Mouse (Mus musculus) midbrain, embryonic 10.5 days (tissue): ENCODE measurements around the gene Acbd5. TPM values are rescaled to one million over a fixed set of nuclear protein-coding genes. Genes with fewer than 3 reads are reported as not detected.

Experiments used
- DNase-seq: peaks from one replicate; pipeline ENCODE4 v3.0.0-alpha.2; 2017; ENCODE audit warnings: low spot score
- H3K27ac ChIP-seq: fragments of 300-500 bp; sonication (generic); replicated peaks from 2 replicates; pipeline ENCODE4 v1.5.1; 2016; ENCODE audit warnings: mild to moderate bottlenecking
- H3K27me3 ChIP-seq: fragments of 300-500 bp; sonication (generic); 2 replicates; pipeline ENCODE4 v1.6.1; 2016; ENCODE audit warnings: low read depth, mild to moderate bottlenecking; ENCODE audit not compliant: poor library complexity, severe bottlenecking
- H3K36me3 ChIP-seq: fragments of 300-500 bp; sonication (generic); 2 replicates; pipeline ENCODE4 v1.6.1; 2016; ENCODE audit warnings: mild to moderate bottlenecking, moderate library complexity
- H3K4me1 ChIP-seq: fragments of 300-500 bp; sonication (generic); 2 replicates; pipeline ENCODE4 v1.6.1; 2016
- H3K4me3 ChIP-seq: fragments of 300-500 bp; sonication (generic); 2 replicates; pipeline ENCODE4 v1.5.1; 2016; ENCODE audit warnings: mild to moderate bottlenecking, moderate library complexity
- H3K9me3 ChIP-seq: fragments of 300-500 bp; sonication (generic); replicated peaks from 2 replicates; pipeline ENCODE4 v1.6.1; 2016; ENCODE audit warnings: mild to moderate bottlenecking
- WGBS: fragments of 180-500 bp; shearing (Covaris S2); methylation state at CpG from one replicate; pipeline ENCODE4 v1.1.7; 2016; 5-methylcytosine and 5-hydroxymethylcytosine counted together
- polyA plus RNA-seq: library from polyadenylated mRNA; unstranded; fragments of >200 nt; fragmentation: Nextera tagmentation; extraction: Ambion mirVana; gene quantifications from 2 replicates; pipeline ENCODE4 v1.2.1, GENCODE M21; 2016

The Acbd5 gene
- polyA plus RNA-seq = 29.6 and 41.3 TPM in 2 replicates

DNA sequence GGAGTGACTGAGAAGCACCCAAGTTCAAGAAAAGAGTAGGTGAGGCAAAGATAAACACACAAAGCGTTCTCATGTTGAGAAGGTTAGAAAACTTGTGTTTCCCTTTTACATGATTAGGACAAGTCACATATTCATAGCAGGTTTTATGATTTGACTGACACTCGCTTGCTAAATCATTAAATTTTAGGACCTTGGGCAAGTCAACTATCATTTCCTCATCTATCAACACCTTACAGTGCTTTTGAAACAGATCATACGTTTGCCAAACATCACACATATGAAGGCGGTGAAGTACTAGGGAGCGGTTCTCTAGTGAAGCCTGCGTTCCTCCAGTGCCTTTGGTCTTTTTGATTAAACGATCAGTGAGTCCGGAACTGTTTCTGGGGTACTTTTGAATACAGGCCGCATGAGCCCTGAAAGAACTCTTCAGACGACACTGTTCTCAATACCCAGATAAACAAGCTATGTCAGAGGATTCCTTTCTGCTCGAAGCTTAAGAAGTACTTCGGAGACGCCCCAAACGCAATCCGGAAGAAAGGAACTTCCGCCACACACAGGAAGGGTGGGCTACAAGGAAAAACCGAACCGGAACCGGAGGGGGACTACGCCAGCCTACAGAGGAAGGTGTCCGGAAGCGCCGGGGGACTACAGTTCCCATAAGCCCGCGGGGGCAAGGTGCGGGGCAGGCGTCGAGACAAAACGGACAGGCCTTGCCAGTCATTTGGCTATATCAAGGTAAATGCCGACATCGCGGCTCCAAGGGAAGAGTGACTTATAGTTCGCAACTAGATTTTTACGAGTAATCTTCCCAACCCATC, at the start of gene Acbd5:
Gene Acbd5 (plus strand): TSS at position 616 of the 818 bp plus-strand sequence.
- no peaks in the 10 kb centered on the region for H3K9me3 ChIP-seq
- DNase-seq = peak; percentile 94
- H3K4me1 ChIP-seq = peaks cover 12% of the 10 kb centered on the region
- H3K27me3 ChIP-seq = no peaks in the 10 kb centered on the region
- H3K36me3 ChIP-seq = peaks cover 9% of the 10 kb centered on the region; the same call in 1 of the 2 replicates
- WGBS = 3% methylated on average over 34 of the region's 34 CpGs
- H3K27ac ChIP-seq = peak within 1 kb of the TSS; percentile 91
- H3K4me3 ChIP-seq = peak within 1 kb of the TSS; percentile 79

DNA sequence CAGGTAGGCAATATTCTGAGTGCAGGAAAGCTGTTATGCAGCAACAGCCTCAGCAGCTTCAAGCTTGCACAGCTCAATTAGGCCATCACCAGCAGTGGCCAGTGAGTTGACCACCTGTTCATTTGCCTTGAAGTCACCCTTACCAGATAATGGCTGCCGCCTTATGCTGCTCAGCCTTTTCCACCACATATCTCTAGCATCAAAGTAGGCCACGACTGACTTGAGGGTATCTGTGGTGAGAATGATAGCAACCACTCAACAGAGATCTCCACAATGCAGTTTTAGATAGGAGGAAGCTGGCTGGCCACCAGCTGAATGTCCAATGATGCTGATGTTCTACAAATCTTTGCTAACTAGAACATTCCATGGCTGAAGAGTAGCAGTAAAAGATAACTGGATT, 48.8 kb upstream of the Acbd5 start:
- 96% methylated on average over 2 of the region's 2 CpGs for whole genome bisulfite sequencing
- Histone ChIP-seq H3K27ac (no peak overlapping the region), H3K4me3 (no peak overlapping the region), H3K27me3 (no peaks in the 10 kb centered on the region), H3K9me3 (no peaks in the 10 kb centered on the region), H3K4me1 (peaks cover 8% of the 10 kb centered on the region; the same call in 1 of the 2 replicates), H3K36me3 (peaks cover 8% of the 10 kb centered on the region)
- no peak for DNase-seq

DNA sequence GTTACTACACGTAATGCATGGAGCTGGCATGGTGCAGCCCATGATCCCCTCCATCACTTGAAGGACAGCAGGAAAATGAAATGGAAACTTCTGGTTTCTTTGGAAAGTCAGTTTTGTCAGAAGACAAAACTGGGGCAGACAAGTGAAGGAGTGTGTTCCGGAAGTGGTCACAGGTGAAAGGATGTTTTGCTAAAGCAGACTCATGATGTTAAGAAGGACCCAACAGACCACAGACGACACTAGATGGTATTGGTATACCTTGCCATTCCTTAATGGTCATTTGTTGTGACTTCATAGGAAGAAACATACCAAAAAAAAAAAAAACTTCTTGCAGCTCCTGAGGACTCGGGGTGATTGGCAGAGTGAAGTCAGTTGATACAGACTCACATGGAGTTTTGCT, 46.6 kb upstream of the Acbd5 start:
- WGBS = 90% methylated on average over 4 of the region's 4 CpGs
- H3K27me3 ChIP-seq = no peaks in the 10 kb centered on the region
- peaks cover 8% of the 10 kb centered on the region for H3K36me3 ChIP-seq
- H3K27ac ChIP-seq = no peak overlapping the region
- H3K4me1 ChIP-seq = peaks cover 5% of the 10 kb centered on the region; the same call in 1 of the 2 replicates
- DNase-seq = no peak
- H3K9me3 ChIP-seq = no peaks in the 10 kb centered on the region
- H3K4me3 ChIP-seq = no peak overlapping the region

DNA sequence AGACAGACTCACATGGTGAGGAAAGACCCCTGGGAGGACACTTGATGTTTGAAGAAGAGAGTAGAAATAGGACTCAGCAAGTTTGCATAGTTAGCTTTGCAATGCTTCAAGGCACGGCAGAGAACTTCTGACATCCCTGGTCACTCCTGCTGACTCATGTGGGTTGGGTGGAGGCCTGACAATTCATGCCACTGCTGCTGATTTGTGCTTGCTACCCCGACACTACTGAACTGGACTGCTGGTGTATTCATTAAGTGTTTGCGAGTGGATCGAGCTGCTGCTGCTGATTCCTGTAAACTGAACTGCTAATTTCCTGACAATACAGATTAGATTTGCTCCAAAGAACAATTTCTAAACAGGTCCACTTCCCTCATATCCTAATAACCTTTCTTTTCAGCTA, 46.2 kb upstream of the Acbd5 start:
- 67% methylated on average over 4 of the region's 4 CpGs for WGBS
- H3K27ac ChIP-seq = no peak overlapping the region
- peaks cover 8% of the 10 kb centered on the region for H3K36me3 ChIP-seq
- H3K4me3 ChIP-seq = no peak overlapping the region
- no peak for DNase-seq
- H3K4me1 ChIP-seq = peaks cover 5% of the 10 kb centered on the region; the same call in 1 of the 2 replicates
- no peaks in the 10 kb centered on the region for H3K27me3 ChIP-seq
- no peaks in the 10 kb centered on the region for H3K9me3 ChIP-seq

DNA sequence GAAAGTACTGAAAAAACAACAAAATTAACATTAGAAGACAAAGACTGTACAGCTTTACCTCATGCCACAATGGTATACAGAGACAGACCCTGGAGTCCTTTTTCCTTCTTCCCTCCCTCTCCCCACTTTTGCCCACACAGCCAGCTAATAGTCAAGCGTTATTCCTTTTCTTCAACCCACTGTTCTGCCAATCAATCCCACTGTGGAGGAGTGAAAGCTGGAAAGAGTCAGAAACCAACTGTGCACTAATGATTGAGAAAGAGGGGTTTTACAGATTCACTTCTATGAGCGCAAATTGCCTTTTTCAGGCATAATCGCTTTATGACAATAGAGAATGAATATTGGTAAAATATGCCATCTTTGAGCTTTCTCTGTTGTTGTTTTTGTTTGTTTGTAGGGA, 44.9 kb upstream of the Acbd5 start:
- no peak for DNase-seq
- Histone ChIP-seq H3K27ac (no peak overlapping the region), H3K4me1 (peaks cover 5% of the 10 kb centered on the region; the same call in 1 of the 2 replicates), H3K27me3 (no peaks in the 10 kb centered on the region), H3K4me3 (no peak overlapping the region), H3K9me3 (no peaks in the 10 kb centered on the region), H3K36me3 (peaks cover 8% of the 10 kb centered on the region)
- 89% methylated on average over 3 of the region's 3 CpGs for WGBS

DNA sequence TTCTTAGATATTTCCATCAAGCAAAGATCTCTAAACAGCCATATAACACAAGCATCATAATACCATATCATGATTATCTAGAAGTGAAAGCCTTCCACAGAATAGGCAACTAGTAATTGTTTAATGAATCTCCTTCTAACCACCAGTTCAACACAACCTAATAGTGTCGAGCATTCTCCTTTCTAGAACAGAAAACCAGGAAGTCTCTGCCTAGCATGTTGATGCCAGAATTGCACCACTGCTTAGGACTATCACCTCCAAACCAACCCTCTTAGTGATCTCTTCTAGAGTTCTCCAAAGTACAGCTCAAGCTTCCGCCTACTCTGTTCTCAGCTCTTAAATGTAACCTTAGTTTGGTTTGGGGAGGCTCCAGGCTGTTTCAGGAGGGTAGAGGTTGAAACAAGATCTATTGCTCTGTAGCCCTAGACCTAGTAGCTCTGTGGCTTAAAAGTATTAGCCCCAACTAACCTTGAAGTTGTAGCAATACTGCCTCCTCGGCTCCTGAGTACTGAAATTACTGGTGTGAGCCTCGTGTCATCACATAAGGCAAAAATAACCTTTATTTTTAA, 44.2 kb upstream of the Acbd5 start:
- 93% methylated on average over 4 of the region's 4 CpGs for WGBS
- Histone ChIP-seq H3K9me3 (no peaks in the 10 kb centered on the region), H3K36me3 (peaks cover 6% of the 10 kb centered on the region)

DNA sequence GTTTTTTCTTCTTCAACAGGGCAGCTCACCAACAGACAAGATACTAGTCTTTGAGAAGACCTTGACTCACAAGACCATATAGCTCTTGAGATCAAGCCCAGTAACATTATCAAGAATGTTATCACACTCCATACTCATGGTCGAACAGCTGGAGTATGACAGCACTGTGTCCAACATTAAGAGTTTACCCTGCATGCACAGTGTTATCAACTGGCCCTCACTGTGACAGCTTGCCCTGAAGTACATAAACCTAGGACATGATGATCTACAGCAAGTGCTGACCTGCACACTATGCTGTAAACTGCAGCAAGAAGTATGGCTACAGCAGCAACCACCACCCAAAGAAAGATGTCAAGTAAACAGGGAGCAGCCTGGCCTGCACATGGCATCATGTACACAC, 41.6 kb upstream of the Acbd5 start:
- no peaks in the 10 kb centered on the region for H3K27me3 ChIP-seq
- no peak overlapping the region for H3K27ac ChIP-seq
- H3K9me3 ChIP-seq = no peaks in the 10 kb centered on the region
- H3K36me3 ChIP-seq = peaks cover 19% of the 10 kb centered on the region
- no peak for DNase-seq
- H3K4me3 ChIP-seq = no peak overlapping the region
- WGBS = 96% methylated on average over 1 of the region's 1 CpGs
- peaks cover 5% of the 10 kb centered on the region; the same call in 1 of the 2 replicates for H3K4me1 ChIP-seq

More for the DNA sequence above, 44.2 kb upstream of the Acbd5 start:
- DNase-seq = no peak
- H3K4me3 ChIP-seq = no peak overlapping the region
- no peak overlapping the region for H3K27ac ChIP-seq
- no peaks in the 10 kb centered on the region for H3K27me3 ChIP-seq
- H3K4me1 ChIP-seq = peaks cover 5% of the 10 kb centered on the region; the same call in 1 of the 2 replicates

DNA sequence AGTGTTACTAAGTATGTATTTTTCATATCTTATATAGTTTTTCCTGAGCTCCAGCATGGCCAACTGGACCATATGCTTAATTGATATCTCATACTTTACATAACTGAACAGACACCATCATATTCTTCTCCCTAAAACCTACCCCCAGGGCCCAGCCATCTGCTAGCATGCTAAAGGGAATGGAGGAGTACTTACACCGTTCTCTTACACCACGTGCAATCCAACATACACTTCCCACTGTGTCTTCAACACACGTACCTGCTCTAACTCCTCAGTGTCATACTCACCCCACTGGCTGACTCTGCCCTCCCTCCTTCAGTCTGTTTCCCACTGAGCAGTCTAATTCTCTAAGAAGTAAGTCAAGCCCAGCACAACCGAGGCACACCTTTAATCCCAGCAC, 39.1 kb upstream of the Acbd5 start:
- 80% methylated on average over 4 of the region's 4 CpGs for WGBS
- no peak overlapping the region for H3K27ac ChIP-seq

DNA sequence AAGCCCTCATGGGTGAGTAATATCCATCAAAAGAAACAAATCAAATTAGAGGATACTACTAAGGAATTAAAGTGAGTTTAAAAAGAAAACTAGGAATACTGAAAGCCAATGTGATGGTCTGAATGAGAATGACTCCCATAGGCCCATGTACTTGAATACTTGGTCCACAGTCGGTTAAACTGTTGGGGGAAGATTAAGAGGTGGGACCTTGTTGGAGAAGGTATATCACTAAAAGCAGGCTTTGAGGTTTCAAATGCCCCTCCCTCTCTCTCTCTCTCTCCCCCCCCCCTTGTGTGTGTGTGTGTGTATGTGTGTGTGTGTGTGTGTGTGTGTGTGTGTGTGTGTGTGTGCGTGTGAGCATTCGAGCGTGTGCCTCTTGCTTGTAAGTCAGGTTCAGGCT, 37.3 kb upstream of the Acbd5 start:
- Histone ChIP-seq H3K36me3 (peaks cover 21% of the 10 kb centered on the region), H3K9me3 (no peaks in the 10 kb centered on the region), H3K4me3 (no peak overlapping the region), H3K27ac (no peak overlapping the region), H3K27me3 (no peaks in the 10 kb centered on the region), H3K4me1 (no peaks in the 10 kb centered on the region)
- 98% methylated on average over 4 of the region's 4 CpGs for WGBS
- DNase-seq = no peak

More for the DNA sequence above, 39.1 kb upstream of the Acbd5 start:
- H3K36me3 ChIP-seq = peaks cover 21% of the 10 kb centered on the region
- H3K27me3 ChIP-seq = no peaks in the 10 kb centered on the region
- no peaks in the 10 kb centered on the region for H3K9me3 ChIP-seq
- H3K4me1 ChIP-seq = no peaks in the 10 kb centered on the region
- H3K4me3 ChIP-seq = no peak overlapping the region
- no peak for DNase-seq

DNA sequence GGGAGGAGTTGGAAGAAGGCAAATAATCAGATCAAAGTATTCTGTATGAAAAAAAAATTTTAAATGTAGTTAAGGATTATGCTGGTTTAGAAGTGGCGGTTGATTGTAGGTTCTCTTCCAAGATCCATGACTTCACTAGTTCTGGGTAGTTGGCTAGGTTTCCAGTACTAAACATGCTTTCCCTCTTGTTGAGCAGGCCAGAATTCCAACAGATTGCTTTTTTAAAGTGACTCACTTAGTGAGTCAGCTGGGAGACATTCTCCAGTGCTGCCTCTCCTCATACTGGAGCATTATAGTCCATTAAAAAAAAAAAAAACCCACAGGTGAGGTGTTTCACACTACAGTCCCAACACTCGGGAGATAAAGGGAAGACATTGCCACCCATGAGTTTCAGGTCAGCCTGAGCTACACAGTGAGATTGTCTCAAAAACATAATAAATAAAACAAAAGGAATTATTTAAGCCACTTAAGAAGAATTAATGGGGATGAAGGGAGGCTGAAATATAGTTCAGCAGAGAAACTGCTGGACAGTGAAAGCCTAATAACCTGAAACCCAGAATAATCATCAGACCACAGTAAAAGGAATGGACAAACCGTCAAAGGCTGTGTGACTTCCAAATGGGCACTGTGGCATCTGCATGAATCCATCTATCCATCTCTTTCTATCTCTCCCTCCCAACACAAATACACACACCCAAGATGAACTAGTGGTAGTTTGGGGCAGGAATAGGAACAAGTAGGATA, 33.1 kb upstream of the Acbd5 start:
- no peak for DNase-seq
- no peaks in the 10 kb centered on the region for H3K9me3 ChIP-seq

DNA sequence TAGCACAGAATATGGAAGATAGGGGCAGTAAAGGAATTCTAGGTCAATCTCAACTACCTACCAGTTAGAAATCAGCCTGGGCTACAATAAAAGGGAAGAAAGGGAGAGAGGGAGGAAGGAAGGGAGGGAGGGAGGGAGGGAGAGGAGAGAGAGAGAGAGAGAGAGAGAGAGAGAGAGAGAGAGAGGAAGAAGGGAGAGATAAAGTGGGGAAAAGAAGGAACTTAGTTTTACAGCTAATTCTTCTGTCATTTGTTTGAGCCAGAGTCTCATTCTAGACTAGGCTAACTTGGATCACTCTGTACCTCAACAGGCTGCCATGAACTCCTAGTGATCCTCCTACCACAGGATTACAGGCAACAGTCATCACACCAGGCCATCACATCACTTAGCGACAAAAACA, 32.5 kb upstream of the Acbd5 start:
- Histone ChIP-seq H3K27ac (no peak overlapping the region), H3K9me3 (no peaks in the 10 kb centered on the region), H3K36me3 (peaks cover 10% of the 10 kb centered on the region), H3K4me1 (peaks cover 14% of the 10 kb centered on the region), H3K4me3 (no peak overlapping the region), H3K27me3 (no peaks in the 10 kb centered on the region)
- DNase-seq = no peak
- 94% methylated on average over 1 of the region's 1 CpGs for WGBS

More for the DNA sequence above, 33.1 kb upstream of the Acbd5 start:
- Histone ChIP-seq H3K36me3 (peaks cover 17% of the 10 kb centered on the region), H3K27ac (no peak overlapping the region), H3K4me3 (no peak overlapping the region), H3K4me1 (peaks cover 14% of the 10 kb centered on the region), H3K27me3 (no peaks in the 10 kb centered on the region)
- WGBS = 94% methylated on average over 3 of the region's 3 CpGs

DNA sequence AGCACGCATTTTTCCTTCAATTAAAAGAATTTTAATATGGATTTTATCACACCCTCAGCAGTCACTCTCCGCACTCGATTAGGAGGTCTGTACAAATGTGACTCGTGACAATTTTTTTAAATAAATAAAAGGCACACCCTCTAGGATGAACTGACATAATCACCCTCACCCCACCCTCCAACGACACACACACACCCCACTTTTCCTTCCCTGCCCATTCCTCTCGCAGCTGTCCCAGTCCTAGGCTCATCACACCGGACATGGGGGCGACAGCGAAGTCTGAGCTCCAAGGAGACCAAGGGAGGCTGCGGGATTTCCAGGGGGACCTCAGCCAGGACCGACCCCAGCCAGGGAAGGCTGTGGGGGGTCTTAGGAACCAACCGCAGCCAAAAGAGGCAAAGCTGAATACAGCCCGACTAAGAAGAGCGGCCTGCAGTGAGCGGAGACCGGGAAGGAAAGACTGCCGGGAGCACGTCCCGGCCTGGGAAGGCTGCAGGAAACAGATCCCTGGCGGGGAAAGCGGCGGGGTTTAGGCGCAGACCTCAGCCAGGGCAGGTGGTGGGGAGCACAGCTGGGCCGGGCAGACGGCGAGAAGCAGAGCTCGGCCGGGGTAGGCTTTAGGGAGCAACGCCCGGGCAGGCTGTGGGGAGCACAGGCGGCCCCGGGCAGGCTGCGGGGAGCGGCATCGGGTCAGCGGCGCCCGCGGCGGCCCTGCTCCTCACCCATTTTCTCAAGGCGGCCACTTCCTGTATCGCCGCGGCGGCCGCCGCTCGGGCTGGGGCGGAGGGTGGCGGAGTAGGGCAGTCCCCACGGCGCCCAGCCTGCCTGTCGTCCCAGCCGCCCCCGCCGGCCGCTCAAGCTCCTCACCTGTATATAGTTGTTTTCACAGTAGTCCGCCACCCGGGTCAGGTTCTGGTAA, 28.6 kb upstream of the Acbd5 start:
- H3K9me3 ChIP-seq = no peaks in the 10 kb centered on the region
- H3K27me3 ChIP-seq = no peaks in the 10 kb centered on the region
- H3K27ac ChIP-seq = peak overlapping the region; percentile 94
- H3K4me1 ChIP-seq = peaks cover 14% of the 10 kb centered on the region
- under 1% methylated on average over 58 of the region's 59 CpGs for WGBS
- H3K36me3 ChIP-seq = no peaks in the 10 kb centered on the region
- H3K4me3 ChIP-seq = peak overlapping the region; percentile 94
- no peak for DNase-seq
